Mouse (Mus musculus) limb, embryonic 11.5 days (tissue): ENCODE measurements at regions not wholly inside any gene's neighbourhood (a gene's known extent, or its start where the extent isn't known, plus 50 kb on each side); places are given as distances from the start of the nearest gene placed in this dataset.

Experiments
- ATAC-seq: fragments of 200-750 bp; cut with Nextera tagmentation; 2 replicates; pipeline ENCODE4 v1.8.0; 2017; ENCODE audit warnings: low read depth; ENCODE audit not compliant: insufficient number of reproducible peaks, low FRiP score, low TSS enrichment
- DNase-seq: peaks from one replicate; pipeline ENCODE4 v3.0.0-alpha.2; 2015; ENCODE audit warnings: low spot score
- H3K27ac ChIP-seq: fragments of 300-500 bp; sonication (generic); replicated peaks from 2 replicates; pipeline ENCODE4 v1.5.1; 2014; ENCODE audit warnings: low read depth, mild to moderate bottlenecking, low read length
- H3K27me3 ChIP-seq: fragments of 300-500 bp; sonication (generic); 2 replicates; pipeline ENCODE4 v1.6.1; 2014; ENCODE audit warnings: mild to moderate bottlenecking, low read length, mixed read lengths; ENCODE audit not compliant: control insufficient read depth, insufficient read depth
- H3K36me3 ChIP-seq: fragments of 300-500 bp; sonication (generic); 2 replicates; pipeline ENCODE4 v1.6.1; 2014; ENCODE audit warnings: mild to moderate bottlenecking, low read length, moderate library complexity, mixed read lengths; ENCODE audit not compliant: control insufficient read depth, insufficient read depth
- H3K4me1 ChIP-seq: fragments of 300-500 bp; sonication (generic); 2 replicates; pipeline ENCODE4 v1.6.1; 2014; ENCODE audit warnings: low read length, mixed read lengths; ENCODE audit not compliant: control insufficient read depth, insufficient read depth
- H3K4me2 ChIP-seq: fragments of 300-500 bp; sonication (generic); 2 replicates; pipeline ENCODE4 v1.6.1; 2014; ENCODE audit warnings: low read depth, mild to moderate bottlenecking, moderate library complexity; ENCODE audit not compliant: severe bottlenecking
- H3K4me3 ChIP-seq: fragments of 300-500 bp; sonication (generic); 2 replicates; pipeline ENCODE4 v1.5.1; 2014; ENCODE audit warnings: low read depth, low read length
- H3K9ac ChIP-seq: fragments of 300-500 bp; sonication (generic); 2 replicates; pipeline ENCODE4 v1.6.1; 2014; ENCODE audit warnings: mild to moderate bottlenecking, low read length
- H3K9me3 ChIP-seq: fragments of 300-500 bp; sonication (generic); 2 replicates; pipeline ENCODE4 v1.6.1; 2016; ENCODE audit warnings: low read length; ENCODE audit not compliant: control insufficient read depth
- WGBS: fragments of 180-500 bp; shearing (Covaris S2); extraction: QIAGEN DNeasy Blood & Tissue Kit; methylation state at CpG from one replicate; pipeline ENCODE4 v1.1.7; 2014; 5-methylcytosine and 5-hydroxymethylcytosine counted together

- Histone ChIP-seq H3K36me3 (no peaks in the 10 kb centered on the region), H3K4me1 (peaks cover 13% of the 10 kb centered on the region), H3K4me2 (no peak overlapping the region), H3K9ac (no peak overlapping the region), H3K27me3 (no peaks in the 10 kb centered on the region), H3K9me3 (no peaks in the 10 kb centered on the region), H3K4me3 (no peak overlapping the region), H3K27ac (no peak overlapping the region)
- DNase-seq (no peak), ATAC-seq (no peak)
- 88% methylated on average over 4 of the region's 4 CpGs for WGBS
These were observed 219.8 kb downstream of the Fam43a start for GRCm38 (mm10) chr16:30819342-30819741.

- Histone ChIP-seq H3K36me3 (no peaks in the 10 kb centered on the region), H3K4me2 (no peak overlapping the region), H3K9me3 (no peaks in the 10 kb centered on the region), H3K4me3 (no peak overlapping the region), H3K27me3 (no peaks in the 10 kb centered on the region), H3K9ac (no peak overlapping the region), H3K4me1 (peaks cover 13% of the 10 kb centered on the region), H3K27ac (no peak overlapping the region)
- WGBS = 84% methylated on average over 3 of the region's 3 CpGs
- DNase-seq (no peak), ATAC-seq (no peak)
These were observed 220.7 kb downstream of the Fam43a start for GRCm38 (mm10) chr16:30820234-30820633.

GRCm38 (mm10) chr16:30820761-30821160, 221.2 kb downstream of the Fam43a start:
- Histone ChIP-seq H3K27me3 (no peaks in the 10 kb centered on the region), H3K4me2 (no peak overlapping the region), H3K9me3 (no peaks in the 10 kb centered on the region), H3K9ac (peak overlapping the region; percentile 22), H3K4me3 (no peak overlapping the region), H3K27ac (peak overlapping the region; percentile 49), H3K36me3 (no peaks in the 10 kb centered on the region), H3K4me1 (peaks cover 13% of the 10 kb centered on the region)
- WGBS = 82% methylated on average over 4 of the region's 4 CpGs
- ATAC-seq = no peak
- no peak for DNase-seq

- 18% methylated on average over 17 of the region's 17 CpGs for WGBS
- no peak overlapping the region for H3K4me3 ChIP-seq
These were observed 221.8 kb downstream of the Fam43a start for GRCm38 (mm10) chr16:30821191-30821910.

GRCm38 (mm10) chr16:30821911-30822578, 222.5 kb downstream of the Fam43a start:
- no peak overlapping the region for H3K4me3 ChIP-seq
- no peaks in the 10 kb centered on the region for H3K27me3 ChIP-seq
- H3K4me2 ChIP-seq = no peak overlapping the region
- WGBS = 74% methylated on average over 13 of the region's 13 CpGs
- no peak overlapping the region for H3K9ac ChIP-seq
- H3K36me3 ChIP-seq = no peaks in the 10 kb centered on the region
- ATAC-seq (no peak), DNase-seq (no peak)
- no peak overlapping the region for H3K27ac ChIP-seq
- peaks cover 13% of the 10 kb centered on the region for H3K4me1 ChIP-seq
- H3K9me3 ChIP-seq = no peaks in the 10 kb centered on the region

More at GRCm38 (mm10) chr16:30821191-30821910, 221.8 kb downstream of the Fam43a start:
- Histone ChIP-seq H3K9me3 (no peaks in the 10 kb centered on the region), H3K4me2 (peak overlapping the region; percentile 20; the same call in 1 of the 2 replicates), H3K9ac (peak overlapping the region; percentile 22), H3K27me3 (no peaks in the 10 kb centered on the region), H3K27ac (peak overlapping the region; percentile 49), H3K36me3 (no peaks in the 10 kb centered on the region), H3K4me1 (peaks cover 13% of the 10 kb centered on the region)
- DNase-seq (peak; percentile 82), ATAC-seq (peak; percentile 87)

GRCm38 (mm10) chr16:30826128-30826527, 226.6 kb downstream of the Fam43a start:
- peaks cover 9% of the 10 kb centered on the region for H3K4me1 ChIP-seq
- no peak overlapping the region for H3K27ac ChIP-seq
- H3K9me3 ChIP-seq = no peaks in the 10 kb centered on the region
- ATAC-seq (no peak), DNase-seq (no peak)
- no peak overlapping the region for H3K4me2 ChIP-seq
- 49% methylated on average over 3 of the region's 3 CpGs for WGBS
- H3K36me3 ChIP-seq = no peaks in the 10 kb centered on the region
- no peaks in the 10 kb centered on the region for H3K27me3 ChIP-seq
- H3K9ac ChIP-seq = no peak overlapping the region
- no peak overlapping the region for H3K4me3 ChIP-seq

- Histone ChIP-seq H3K9me3 (no peaks in the 10 kb centered on the region), H3K4me3 (no peak overlapping the region)
- 78% methylated on average over 9 of the region's 9 CpGs for WGBS
These were observed 228.5 kb downstream of the Fam43a start for GRCm38 (mm10) chr16:30827901-30828608.

GRCm38 (mm10) chr16:30834561-30834960, 235.0 kb downstream of the Fam43a start:
- H3K4me2 ChIP-seq = no peak overlapping the region
- H3K9me3 ChIP-seq = no peaks in the 10 kb centered on the region
- ATAC-seq (no peak), DNase-seq (no peak)
- WGBS = 24% methylated on average over 3 of the region's 3 CpGs
- no peak overlapping the region for H3K9ac ChIP-seq
- no peak overlapping the region for H3K4me3 ChIP-seq
- no peaks in the 10 kb centered on the region for H3K27me3 ChIP-seq
- no peaks in the 10 kb centered on the region; the same call in 1 of the 2 replicates for H3K4me1 ChIP-seq
- H3K36me3 ChIP-seq = no peaks in the 10 kb centered on the region
- H3K27ac ChIP-seq = no peak overlapping the region

More at GRCm38 (mm10) chr16:30827901-30828608, 228.5 kb downstream of the Fam43a start:
- DNase-seq (no peak), ATAC-seq (no peak)
- Histone ChIP-seq H3K27ac (no peak overlapping the region), H3K4me1 (no peaks in the 10 kb centered on the region), H3K9ac (no peak overlapping the region), H3K36me3 (no peaks in the 10 kb centered on the region), H3K27me3 (no peaks in the 10 kb centered on the region), H3K4me2 (no peak overlapping the region)
